In genomic region chr5:136863961-136864674, GRCm38 (mm10) we compare ENCODE assay signal across 8 mouse cellular contexts. TPM values are rescaled to one million over a fixed set of nuclear protein-coding genes. Genes with fewer than 3 reads are reported as not detected.
DNase-seq lines count a peak whose midpoint lies in the region; ATAC-seq and TF ChIP-seq lines count a peak whose summit lies in the region.

No protein-coding gene starts in this region.

- ATAC-seq in embryonic facial prominence, embryonic 14.5 days (ENCODE audit: low read depth): peak; percentile 86
- ATAC-seq in heart, embryonic 13.5 days (ENCODE audit: extremely low read depth, insufficient number of reproducible peaks, low FRiP score, low TSS enrichment): peak; percentile 28; the same call in 1 of the 2 replicates
- peak; percentile 21; the same call in 1 of the 2 replicates for ATAC-seq in liver, embryonic 14.5 days (ENCODE audit: insufficient read depth)
- ATAC-seq in neutrophil, adult 5-6 weeks (ENCODE audit: extremely low read depth, insufficient number of reproducible peaks, low FRiP score, poor library complexity, severe bottlenecking): peak; percentile 44; the same call in 1 of the 2 replicates

- no peak for TF ChIP-seq POLR2A in kidney, adult 2 months (IDR thresholded peaks at IDR 0.05; ENCODE audit: low read depth, low read length)

- DNase-seq in cerebellum, postnatal 10 days: peak; percentile 75 to 78
- DNase-seq in cerebellum, adult 11 months: no peak
- DNase-seq in embryonic facial prominence, embryonic 14.5 days (ENCODE audit: low spot score): peak; percentile 94
- peak; percentile 48 for DNase-seq in kidney, adult 2 months
- DNase-seq in liver, embryonic 14.5 days (ENCODE audit: low read depth in 3 of 3, low spot score in 3 of 3): peak in 1 of 3 experiments; percentile 3
- DNase-seq in yolk sac, embryonic 10.5 days (ENCODE audit: low spot score): peak; percentile 82

- peak overlapping the region; percentile 92 for H3K27ac ChIP-seq in embryonic facial prominence, embryonic 14.5 days (replicated peaks; ENCODE audit: low read depth, low read length)
- H3K27ac ChIP-seq in heart, embryonic 13.5 days (replicated peaks): peak overlapping the region; percentile 91
- no peak overlapping the region; the same call in 1 of the 2 replicates for H3K27ac ChIP-seq in kidney, adult 2 months (ENCODE audit: insufficient read depth, low read depth, low read length)
- H3K27ac ChIP-seq in liver, embryonic 14.5 days: no peak overlapping the region

- H3K4me1 ChIP-seq in embryonic facial prominence, embryonic 14.5 days (ENCODE audit: control insufficient read depth, insufficient read depth, low read length): peaks cover 60% of the 10 kb centered on the region
- peaks cover 39% of the 10 kb centered on the region for H3K4me1 ChIP-seq in heart, embryonic 13.5 days
- no peaks in the 10 kb centered on the region for H3K4me1 ChIP-seq in kidney, adult 2 months (ENCODE audit: control insufficient read depth, insufficient read depth, low read length)
- peaks cover 0 to 7% of the 10 kb centered on the region in 2 experiments; a peak in 2 of 4 replicates for H3K4me1 ChIP-seq in liver, embryonic 14.5 days (replicated peaks; ENCODE audit: control insufficient read depth in 2 of 2, insufficient read depth in 2 of 2, low read length in 1 of 2)

- WGBS in embryonic facial prominence, embryonic 14.5 days: 10% methylated on average over 14 of the region's 14 CpGs
- WGBS in heart, embryonic 13.5 days: 5% methylated on average over 14 of the region's 14 CpGs
- 25% methylated on average over 14 of the region's 14 CpGs for WGBS in kidney, adult 2 months
- WGBS in liver, embryonic 14.5 days (ENCODE audit: insufficient replicate concordance): 5% methylated on average over 14 of the region's 14 CpGs

- H3K36me3 ChIP-seq in embryonic facial prominence, embryonic 14.5 days (ENCODE audit: control insufficient read depth, insufficient read depth, low read length): 0 out of 2 replicates have a peak, but pooled peaks cover 7% of the 10 kb centered on the region
- H3K36me3 ChIP-seq in heart, embryonic 13.5 days: no peaks in the 10 kb centered on the region
- H3K36me3 ChIP-seq in kidney, adult 2 months (ENCODE audit: control insufficient read depth, insufficient read depth, low read length): no peaks in the 10 kb centered on the region
- no peaks in the 10 kb centered on the region for H3K36me3 ChIP-seq in liver, embryonic 14.5 days (replicated peaks; ENCODE audit: control insufficient read depth, insufficient read depth, low read depth)

- H3K27me3 ChIP-seq in embryonic facial prominence, embryonic 14.5 days (replicated peaks; ENCODE audit: control insufficient read depth, insufficient read depth, low read length): no peaks in the 10 kb centered on the region
- peaks cover 23% of the 10 kb centered on the region for H3K27me3 ChIP-seq in heart, embryonic 13.5 days (replicated peaks)
- no peaks in the 10 kb centered on the region for H3K27me3 ChIP-seq in kidney, adult 2 months (replicated peaks; ENCODE audit: control insufficient read depth, insufficient read depth, low read length)
- H3K27me3 ChIP-seq in liver, embryonic 14.5 days (ENCODE audit: control insufficient read depth, insufficient read depth, low read length): no peaks in the 10 kb centered on the region

- no peak for TF ChIP-seq EP300 in liver, embryonic 14.5 days (IDR thresholded peaks at IDR 0.05; ENCODE audit: low read depth)

- H3K9me3 ChIP-seq in embryonic facial prominence, embryonic 14.5 days (ENCODE audit: control insufficient read depth, low read length): no peaks in the 10 kb centered on the region
- no peaks in the 10 kb centered on the region for H3K9me3 ChIP-seq in heart, embryonic 13.5 days
- no peaks in the 10 kb centered on the region for H3K9me3 ChIP-seq in liver, embryonic 14.5 days (ENCODE audit: control insufficient read depth, low read length)

- no peak for TF ChIP-seq CTCF in kidney, adult 2 months (conservative IDR thresholded peaks at IDR 0.05; ENCODE audit: insufficient read depth, insufficient read length, low read depth, low read length)
- no peak for TF ChIP-seq CTCF in liver, embryonic 14.5 days (IDR thresholded peaks at IDR 0.05; ENCODE audit: low read depth)

- H3K4me2 ChIP-seq in embryonic facial prominence, embryonic 14.5 days (ENCODE audit: low read depth, low read length): peak overlapping the region; percentile 27
- peak overlapping the region; percentile 59 for H3K4me2 ChIP-seq in heart, embryonic 13.5 days
- H3K4me2 ChIP-seq in liver, embryonic 14.5 days (ENCODE audit: low read depth): no peak overlapping the region

- H3K4me3 ChIP-seq in embryonic facial prominence, embryonic 14.5 days (ENCODE audit: low read depth, low read length): no peak overlapping the region
- peak overlapping the region; percentile 25 for H3K4me3 ChIP-seq in heart, embryonic 13.5 days
- H3K4me3 ChIP-seq in kidney, adult 2 months (ENCODE audit: insufficient read depth, low read depth, low read length): no peak overlapping the region
- H3K4me3 ChIP-seq in liver, embryonic 14.5 days (ENCODE audit: insufficient read depth in 1 of 2, low read depth in 2 of 2, low read length in 2 of 2): no peak overlapping the region

- 0 out of 2 replicates have a peak overlapping the region, but pooled peaks have one; percentile 28 for H3K9ac ChIP-seq in embryonic facial prominence, embryonic 14.5 days (ENCODE audit: low read depth, low read length)
- H3K9ac ChIP-seq in heart, embryonic 13.5 days: peak overlapping the region; percentile 58
- H3K9ac ChIP-seq in liver, embryonic 14.5 days (replicated peaks): no peak overlapping the region

RNA-seq across cellular contexts. Expression of gene Col26a1, which starts 18.9 kb away (rescaled TPM):
- polyA plus RNA-seq in embryonic facial prominence, embryonic 14.5 days (2014; fragmentation: Nextera tagmentation; extraction: Ambion mirVana): 92.5 and 125 TPM in 2 replicates
- polyA plus RNA-seq in heart, embryonic 13.5 days (2015; fragmentation: Nextera tagmentation; extraction: Ambion mirVana): 20.2 and 21.8 TPM in 2 replicates
- 5.6 and 8.5 TPM in 2 replicates for polyA plus RNA-seq in kidney, adult 2 months (2012; rRNA removed)
- 0.10 and 0.18 TPM in 2 replicates for polyA plus RNA-seq in liver, embryonic 14.5 days (2012; rRNA removed)
- 0.06 and 0.10 TPM in 2 replicates for polyA plus RNA-seq in liver, embryonic 14.5 days (2014; fragmentation: Nextera tagmentation; extraction: Ambion mirVana)
- total RNA-seq in neutrophil, adult 5-6 weeks (2017): not detected in 2 replicates

RNA-seq across cellular contexts. Expression of gene Ift22, which starts 43.8 kb away (rescaled TPM):
- polyA plus RNA-seq in embryonic facial prominence, embryonic 14.5 days (2014; fragmentation: Nextera tagmentation; extraction: Ambion mirVana): 73.8 and 93.3 TPM in 2 replicates
- polyA plus RNA-seq in heart, embryonic 13.5 days (2015; fragmentation: Nextera tagmentation; extraction: Ambion mirVana): 32.7 and 38.7 TPM in 2 replicates
- polyA plus RNA-seq in kidney, adult 2 months (2012; rRNA removed): 23.3 and 26.5 TPM in 2 replicates
- 1.6 and 2.5 TPM in 2 replicates for polyA plus RNA-seq in liver, embryonic 14.5 days (2012; rRNA removed)
- polyA plus RNA-seq in liver, embryonic 14.5 days (2014; fragmentation: Nextera tagmentation; extraction: Ambion mirVana): 9.9 and 10.5 TPM in 2 replicates
- 4.4 and 8.8 TPM in 2 replicates for total RNA-seq in neutrophil, adult 5-6 weeks (2017)

Comparison
In these comparisons a context has a peak if more than half of its experiments do, and no peak if none do; other contexts are left out.
1. ATAC-seq: peak in every context shown above with its lines; median percentile 86 in embryonic facial prominence, embryonic 14.5 days; 44 in neutrophil, adult 5-6 weeks; 28 in heart, embryonic 13.5 days; 21 in liver, embryonic 14.5 days.
2. H3K27ac ChIP-seq: peak in embryonic facial prominence, embryonic 14.5 days (single experiment) and heart, embryonic 13.5 days (single experiment); none in kidney, adult 2 months (single experiment) and liver, embryonic 14.5 days (single experiment).